Mouse (Mus musculus): ENCODE results near the gene Blmh. TPM values are rescaled to one million over a fixed set of nuclear protein-coding genes. Genes with fewer than 3 reads are reported as not detected.

Blmh gene
- polyA plus RNA-seq, 1 experiment from 2014 or later: 167 TPM

DNA sequence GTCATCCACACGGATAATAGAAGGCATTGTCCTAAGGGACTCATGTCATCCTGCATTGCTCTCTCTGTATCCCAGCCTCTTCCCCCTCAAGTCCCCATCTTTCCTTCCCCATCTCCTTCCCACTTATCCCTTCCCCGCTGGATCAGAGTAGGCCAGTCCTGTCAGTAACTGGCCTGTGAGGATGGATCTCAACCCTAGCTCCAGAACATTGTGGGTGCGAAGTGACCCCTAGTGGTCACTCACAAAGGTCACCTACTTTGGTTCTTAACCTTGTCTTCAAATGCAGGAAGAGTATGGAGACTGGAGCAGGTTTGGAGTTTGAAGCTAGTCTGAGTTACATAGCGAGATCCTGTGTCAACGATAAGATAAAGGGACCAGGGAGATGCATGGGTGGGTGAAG is 30.4 kb upstream of the Blmh start:
- no peaks in the 10 kb centered on the region for H3K9me3 ChIP-seq (ENCODE audit: control insufficient read depth, low read length)
- H3K27ac ChIP-seq (ENCODE audit: low read depth, low read length): no peak overlapping the region
- ATAC-seq (replicated peaks; ENCODE audit: low FRiP score): no peak
- no peaks in the 10 kb centered on the region for H3K36me3 ChIP-seq (ENCODE audit: control insufficient read depth, insufficient read depth, low read length)
- no peaks in the 10 kb centered on the region for H3K4me1 ChIP-seq (replicated peaks; ENCODE audit: control insufficient read depth, insufficient read depth, low read length)
- no peaks in the 10 kb centered on the region for H3K27me3 ChIP-seq (ENCODE audit: control insufficient read depth, insufficient read depth, low read length)
- no peak overlapping the region for H3K4me3 ChIP-seq (ENCODE audit: low read depth, low read length)
- H3K9ac ChIP-seq (ENCODE audit: low read length): no peak overlapping the region
- DNase-seq (ENCODE audit: low spot score): peak; percentile 63
- 36% methylated on average over 5 of the region's 5 CpGs for WGBS
- no peak overlapping the region for H3K4me2 ChIP-seq (ENCODE audit: low read depth, low read length, severe bottlenecking)

DNA sequence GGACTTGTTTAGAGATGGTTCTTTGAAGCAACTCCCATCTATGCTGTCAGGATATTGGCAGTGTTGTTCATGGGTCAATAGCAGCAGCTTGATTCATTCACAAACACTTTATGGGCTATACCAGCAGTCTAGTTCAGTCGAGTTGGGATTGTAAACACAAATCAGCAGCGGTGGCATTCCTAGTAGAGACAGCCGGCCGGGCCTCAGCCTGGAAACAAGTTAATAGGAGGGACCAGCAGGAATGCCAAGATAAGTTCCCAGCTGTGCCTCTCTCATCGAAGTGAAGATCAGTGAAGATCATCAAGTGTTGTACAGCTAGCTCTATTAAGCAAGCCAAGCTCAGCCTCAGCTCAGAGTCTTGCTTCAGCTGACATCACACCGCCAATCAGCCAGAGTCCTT is 28.2 kb upstream of the Blmh start:
- no peak overlapping the region for H3K4me2 ChIP-seq (ENCODE audit: low read depth, low read length, severe bottlenecking)
- H3K27ac ChIP-seq (ENCODE audit: low read depth, low read length): no peak overlapping the region
- H3K9ac ChIP-seq (ENCODE audit: low read length): no peak overlapping the region
- no peak overlapping the region for H3K4me3 ChIP-seq (ENCODE audit: low read depth, low read length)
- WGBS: 79% methylated on average over 6 of the region's 6 CpGs
- no peaks in the 10 kb centered on the region for H3K27me3 ChIP-seq (ENCODE audit: control insufficient read depth, insufficient read depth, low read length)
- H3K4me1 ChIP-seq (replicated peaks; ENCODE audit: control insufficient read depth, insufficient read depth, low read length): no peaks in the 10 kb centered on the region
- no peaks in the 10 kb centered on the region for H3K36me3 ChIP-seq (ENCODE audit: control insufficient read depth, insufficient read depth, low read length)
- DNase-seq (ENCODE audit: low spot score) (peak; percentile 11), ATAC-seq (replicated peaks; ENCODE audit: low FRiP score) (no peak)
- no peaks in the 10 kb centered on the region for H3K9me3 ChIP-seq (ENCODE audit: control insufficient read depth, low read length)

DNA sequence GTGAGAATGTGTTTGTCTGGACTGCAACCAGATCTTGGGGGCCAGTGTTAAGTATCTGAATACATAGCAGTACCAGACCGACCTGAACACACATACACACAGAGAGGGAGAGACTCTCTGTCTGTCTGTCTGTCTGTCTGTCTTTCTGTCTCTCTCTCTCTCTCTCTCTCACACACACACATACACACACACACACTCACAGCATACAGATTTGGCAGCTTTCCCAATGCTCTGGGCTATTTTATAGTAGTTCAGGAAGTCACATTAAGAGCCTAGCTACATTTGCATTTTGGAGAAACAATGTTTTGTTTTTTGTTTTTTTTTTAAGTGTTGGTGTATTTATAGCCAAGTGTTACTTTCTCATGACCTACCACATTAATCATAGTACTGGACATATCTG is 27.5 kb upstream of the Blmh start:
- H3K4me2 ChIP-seq (ENCODE audit: low read depth, low read length, severe bottlenecking): no peak overlapping the region
- H3K4me3 ChIP-seq (ENCODE audit: low read depth, low read length): no peak overlapping the region
- H3K27me3 ChIP-seq (ENCODE audit: control insufficient read depth, insufficient read depth, low read length): no peaks in the 10 kb centered on the region
- H3K9ac ChIP-seq (ENCODE audit: low read length): no peak overlapping the region
- H3K36me3 ChIP-seq (ENCODE audit: control insufficient read depth, insufficient read depth, low read length): no peaks in the 10 kb centered on the region
- no peak overlapping the region for H3K27ac ChIP-seq (ENCODE audit: low read depth, low read length)
- H3K9me3 ChIP-seq (ENCODE audit: control insufficient read depth, low read length): no peaks in the 10 kb centered on the region
- 86% methylated on average over 1 of the region's 1 CpGs for WGBS
- no peak for DNase-seq (ENCODE audit: low spot score)
- no peak for ATAC-seq (replicated peaks; ENCODE audit: low FRiP score)
- H3K4me1 ChIP-seq (replicated peaks; ENCODE audit: control insufficient read depth, insufficient read depth, low read length): no peaks in the 10 kb centered on the region

DNA sequence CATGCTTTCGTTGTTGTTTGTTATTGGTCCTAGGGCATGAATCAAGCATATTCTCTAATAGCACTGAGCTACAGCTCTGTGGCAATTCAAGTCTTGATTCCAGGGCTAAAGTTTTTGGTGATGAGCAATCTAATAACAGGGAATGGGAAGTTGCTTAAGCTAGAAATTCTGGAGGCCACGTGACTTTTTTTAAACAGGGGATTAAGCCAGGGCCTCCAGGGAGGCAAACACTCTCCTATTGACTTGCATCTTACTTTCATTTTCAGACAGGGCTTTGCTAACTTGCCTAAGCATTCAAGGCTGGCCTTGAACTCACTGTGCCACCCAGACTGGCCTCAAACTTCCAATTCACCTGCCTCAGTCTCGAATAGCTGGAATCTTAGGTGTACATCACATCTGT is 26.7 kb upstream of the Blmh start:
- H3K27me3 ChIP-seq (ENCODE audit: control insufficient read depth, insufficient read depth, low read length): no peaks in the 10 kb centered on the region
- no peak overlapping the region for H3K4me2 ChIP-seq (ENCODE audit: low read depth, low read length, severe bottlenecking)
- 53% methylated on average over 3 of the region's 3 CpGs for WGBS
- no peak for DNase-seq (ENCODE audit: low spot score)
- no peaks in the 10 kb centered on the region for H3K36me3 ChIP-seq (ENCODE audit: control insufficient read depth, insufficient read depth, low read length)
- H3K9me3 ChIP-seq (ENCODE audit: control insufficient read depth, low read length): no peaks in the 10 kb centered on the region
- H3K27ac ChIP-seq (ENCODE audit: low read depth, low read length): no peak overlapping the region
- no peak for ATAC-seq (replicated peaks; ENCODE audit: low FRiP score)
- H3K4me3 ChIP-seq (ENCODE audit: low read depth, low read length): no peak overlapping the region
- H3K4me1 ChIP-seq (replicated peaks; ENCODE audit: control insufficient read depth, insufficient read depth, low read length): no peaks in the 10 kb centered on the region
- no peak overlapping the region for H3K9ac ChIP-seq (ENCODE audit: low read length)

DNA sequence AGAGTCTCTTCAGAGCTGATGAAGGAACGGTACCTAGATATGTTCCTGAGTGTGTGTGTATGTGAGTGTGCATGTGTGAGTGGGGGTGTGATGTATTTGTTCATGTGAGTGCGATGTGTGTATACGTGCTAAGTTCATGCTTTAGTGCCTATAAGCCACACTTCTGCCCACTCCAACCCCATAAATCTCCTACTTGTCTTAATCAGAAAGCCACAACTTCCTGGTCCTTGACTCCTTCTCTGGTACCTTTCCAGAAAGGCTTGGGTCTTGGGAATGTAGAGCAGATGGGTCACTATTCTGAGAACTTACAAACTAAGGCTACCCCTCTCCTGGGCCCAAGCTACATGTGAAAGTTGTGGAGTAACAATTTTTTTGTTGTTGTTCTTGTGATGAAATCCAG is 25.9 kb upstream of the Blmh start:
- 97% methylated on average over 3 of the region's 3 CpGs for WGBS

DNA sequence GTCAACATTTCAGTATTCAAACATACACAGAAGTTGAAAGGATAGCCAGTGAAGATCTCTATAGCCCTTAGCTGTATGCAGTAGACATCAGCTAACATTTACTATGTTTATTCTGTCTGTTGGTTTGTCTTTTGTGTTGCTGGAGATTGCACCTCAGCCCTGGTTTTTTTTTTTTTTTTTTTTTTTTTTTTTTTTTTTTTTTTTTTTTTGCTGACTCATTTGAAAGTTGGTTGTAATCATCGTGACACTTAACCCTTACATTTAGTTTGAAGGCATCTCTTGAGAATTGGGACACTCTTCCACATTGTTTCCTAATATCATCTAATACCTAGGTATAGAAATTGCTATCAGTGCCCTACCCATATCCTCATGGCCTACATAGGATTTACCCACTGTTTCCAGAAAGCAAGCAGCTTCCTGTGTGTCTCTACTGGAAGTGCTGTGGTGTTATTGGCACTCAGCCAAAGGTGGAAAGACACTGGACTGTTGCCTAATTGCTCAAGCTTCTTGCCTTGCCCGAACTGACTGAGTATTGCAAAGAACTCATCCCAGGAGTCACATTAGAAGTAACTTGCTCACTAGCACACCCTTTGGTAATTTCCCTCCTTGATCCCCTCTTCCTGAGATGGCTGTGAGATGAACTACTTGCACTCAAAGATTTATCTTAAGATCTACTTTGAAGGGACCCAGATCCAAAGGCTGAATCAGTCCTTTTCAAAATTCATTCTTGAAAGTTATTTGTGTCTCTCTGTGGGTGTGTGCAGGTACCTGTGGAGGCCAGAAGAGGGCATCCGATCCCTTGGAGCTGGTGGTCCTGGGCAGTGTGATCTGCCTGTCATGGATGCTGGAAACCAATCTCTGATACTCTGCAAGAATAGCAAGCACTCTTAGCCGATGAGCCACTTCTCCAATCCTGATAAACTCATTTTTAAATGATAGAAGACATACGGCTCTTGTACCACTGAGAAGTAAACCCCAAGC is 24.6 kb upstream of the Blmh start:
- no peak for ATAC-seq (replicated peaks; ENCODE audit: low FRiP score)
- Histone ChIP-seq H3K4me3 (ENCODE audit: low read depth, low read length) (no peak overlapping the region), H3K27ac (ENCODE audit: low read depth, low read length) (no peak overlapping the region), H3K4me2 (ENCODE audit: low read depth, low read length, severe bottlenecking) (no peak overlapping the region), H3K4me1 (replicated peaks; ENCODE audit: control insufficient read depth, insufficient read depth, low read length) (no peaks in the 10 kb centered on the region), H3K27me3 (ENCODE audit: control insufficient read depth, insufficient read depth, low read length) (no peaks in the 10 kb centered on the region), H3K9ac (ENCODE audit: low read length) (no peak overlapping the region), H3K9me3 (ENCODE audit: control insufficient read depth, low read length) (no peaks in the 10 kb centered on the region), H3K36me3 (ENCODE audit: control insufficient read depth, insufficient read depth, low read length) (no peaks in the 10 kb centered on the region)
- DNase-seq (ENCODE audit: low spot score): no peak
- 79% methylated on average over 5 of the region's 5 CpGs for WGBS

More for the DNA sequence above, 25.9 kb upstream of the Blmh start:
- Histone ChIP-seq H3K9ac (ENCODE audit: low read length) (no peak overlapping the region), H3K4me2 (ENCODE audit: low read depth, low read length, severe bottlenecking) (no peak overlapping the region), H3K27me3 (ENCODE audit: control insufficient read depth, insufficient read depth, low read length) (no peaks in the 10 kb centered on the region), H3K36me3 (ENCODE audit: control insufficient read depth, insufficient read depth, low read length) (no peaks in the 10 kb centered on the region), H3K9me3 (ENCODE audit: control insufficient read depth, low read length) (no peaks in the 10 kb centered on the region), H3K27ac (ENCODE audit: low read depth, low read length) (no peak overlapping the region), H3K4me1 (replicated peaks; ENCODE audit: control insufficient read depth, insufficient read depth, low read length) (no peaks in the 10 kb centered on the region), H3K4me3 (ENCODE audit: low read depth, low read length) (no peak overlapping the region)
- ATAC-seq (replicated peaks; ENCODE audit: low FRiP score) (no peak), DNase-seq (ENCODE audit: low spot score) (no peak)

DNA sequence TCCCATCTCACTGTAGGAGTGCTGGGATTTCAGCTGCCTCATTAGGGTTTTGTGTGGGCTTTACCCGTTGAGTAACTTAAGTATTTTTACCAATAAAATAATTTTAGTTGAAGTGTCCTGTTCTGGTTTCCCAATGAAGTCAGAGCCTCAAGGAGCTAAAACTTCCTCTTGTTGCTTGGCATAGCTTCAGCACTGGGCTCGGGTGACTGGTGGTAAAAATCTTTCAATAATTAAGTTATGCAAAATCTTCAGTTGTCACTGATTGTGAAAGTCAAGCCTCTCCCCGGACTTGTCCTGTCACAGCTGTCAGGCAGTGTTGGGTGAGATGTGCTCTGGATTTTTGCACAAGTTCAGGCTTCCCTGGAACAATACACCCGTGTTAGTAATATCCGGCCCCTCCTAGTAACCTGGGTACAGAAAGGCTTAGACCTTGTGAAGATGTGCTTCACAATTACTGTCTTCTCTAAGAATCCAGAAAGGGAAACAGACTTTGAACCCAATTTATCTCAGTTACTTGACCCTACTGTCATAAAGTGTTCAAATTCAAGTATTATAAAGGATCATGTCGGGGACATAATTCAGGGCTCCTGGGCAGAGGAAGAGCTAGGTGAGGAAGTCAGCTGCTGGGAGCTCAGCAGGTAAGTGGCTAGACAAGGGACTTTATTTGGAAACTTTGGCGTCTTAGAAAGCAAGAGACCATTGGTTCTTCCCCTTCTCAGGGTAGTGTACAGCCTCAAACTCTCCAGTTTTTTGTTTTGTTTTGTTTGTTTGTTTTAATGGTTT is 22.8 kb upstream of the Blmh start, which contains the start of gene Tmigd1:
Gene Tmigd1 (plus strand): TSS at position 581 of the 783 bp plus-strand sequence.
- Histone ChIP-seq H3K9me3 (ENCODE audit: control insufficient read depth, low read length) (no peaks in the 10 kb centered on the region), H3K4me2 (ENCODE audit: low read depth, low read length, severe bottlenecking) (no peak within 1 kb of the TSS), H3K4me1 (replicated peaks; ENCODE audit: control insufficient read depth, insufficient read depth, low read length) (no peaks in the 10 kb centered on the region), H3K27ac (ENCODE audit: low read depth, low read length) (no peak within 1 kb of the TSS), H3K36me3 (ENCODE audit: control insufficient read depth, insufficient read depth, low read length) (no peaks in the 10 kb centered on the region), H3K27me3 (ENCODE audit: control insufficient read depth, insufficient read depth, low read length) (no peaks in the 10 kb centered on the region), H3K9ac (ENCODE audit: low read length) (no peak within 1 kb of the TSS), H3K4me3 (ENCODE audit: low read depth, low read length) (no peak within 1 kb of the TSS)
- DNase-seq (ENCODE audit: low spot score) (no peak), ATAC-seq (replicated peaks; ENCODE audit: low FRiP score) (no peak)
- WGBS: 77% methylated on average over 7 of the region's 7 CpGs

DNA sequence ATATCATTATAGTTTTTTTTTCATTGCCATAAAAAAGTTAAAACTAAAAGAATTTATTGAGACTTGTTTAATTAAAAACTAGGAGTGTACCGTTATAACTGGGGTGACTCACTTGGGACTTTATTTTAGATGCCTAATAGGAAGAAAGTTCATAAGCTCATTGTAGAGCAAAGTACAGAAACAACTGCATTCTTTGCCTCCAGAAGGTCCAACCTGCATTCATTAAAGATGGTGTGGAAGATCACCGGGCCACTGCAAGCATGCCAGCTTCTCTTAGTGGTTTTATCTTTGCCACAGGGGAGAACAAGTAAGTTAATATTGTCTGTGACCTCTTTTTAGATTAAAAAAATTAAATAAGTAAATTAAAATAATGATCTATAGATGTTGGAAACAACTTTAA is 20.3 kb upstream of the Blmh start:
- no peak overlapping the region for H3K9ac ChIP-seq (ENCODE audit: low read length)
- H3K36me3 ChIP-seq (ENCODE audit: control insufficient read depth, insufficient read depth, low read length): no peaks in the 10 kb centered on the region
- no peak overlapping the region for H3K4me2 ChIP-seq (ENCODE audit: low read depth, low read length, severe bottlenecking)
- H3K27ac ChIP-seq (ENCODE audit: low read depth, low read length): no peak overlapping the region
- H3K9me3 ChIP-seq (ENCODE audit: control insufficient read depth, low read length): no peaks in the 10 kb centered on the region
- H3K4me3 ChIP-seq (ENCODE audit: low read depth, low read length): no peak overlapping the region
- ATAC-seq (replicated peaks; ENCODE audit: low FRiP score) (no peak), DNase-seq (ENCODE audit: low spot score) (no peak)
- H3K4me1 ChIP-seq (replicated peaks; ENCODE audit: control insufficient read depth, insufficient read depth, low read length): no peaks in the 10 kb centered on the region
- WGBS: 90% methylated on average over 2 of the region's 2 CpGs
- H3K27me3 ChIP-seq (ENCODE audit: control insufficient read depth, insufficient read depth, low read length): no peaks in the 10 kb centered on the region

Measured in forebrain, embryonic 11.5 days (tissue).